Mouse (Mus musculus) forebrain, embryonic 14.5 days (tissue): Measurements from ENCODE around the gene Chn2. TPM values are rescaled to one million over a fixed set of nuclear protein-coding genes. Genes with fewer than 3 reads are reported as not detected.

Experiments used
- ATAC-seq: fragments of 200-750 bp; cut with Nextera tagmentation; 2 replicates; pipeline ENCODE4 v1.8.0; 2017; ENCODE audit warnings: mild to moderate bottlenecking, moderate library complexity
- DNase-seq: peaks from one replicate; pipeline ENCODE4 v3.0.0-alpha.2; 2015; ENCODE audit warnings: low spot score
- H3K27ac ChIP-seq: fragments of 300-500 bp; sonication (generic); 2 replicates; pipeline ENCODE4 v1.5.1; 2014; ENCODE audit warnings: low read depth, mild to moderate bottlenecking, control low read depth, low read length, moderate library complexity
- H3K27me3 ChIP-seq: fragments of 300-500 bp; sonication (generic); replicated peaks from 2 replicates; pipeline ENCODE4 v1.6.1; 2014; ENCODE audit warnings: low read length, control low read depth, mixed read lengths; ENCODE audit not compliant: control insufficient read depth, insufficient read depth
- H3K36me3 ChIP-seq: fragments of 300-500 bp; sonication (generic); 2 replicates; pipeline ENCODE4 v1.6.1; 2014; ENCODE audit warnings: low read length, control low read depth; ENCODE audit not compliant: control insufficient read depth, insufficient read depth
- H3K4me1 ChIP-seq: fragments of 300-500 bp; sonication (generic); 2 replicates; pipeline ENCODE4 v1.6.1; 2014; ENCODE audit warnings: antibody characterized with exemption, low read length, control low read depth; ENCODE audit not compliant: control insufficient read depth, insufficient read depth
- H3K4me2 ChIP-seq: fragments of 300-500 bp; sonication (generic); 2 replicates; pipeline ENCODE4 v1.6.1; 2014; ENCODE audit warnings: mild to moderate bottlenecking, control low read depth, low read length
- H3K4me3 ChIP-seq: fragments of 300-500 bp; sonication (generic); 2 replicates; pipeline ENCODE4 v1.5.1; 2014; ENCODE audit warnings: low read depth, low read length, control low read depth
- H3K9ac ChIP-seq: fragments of 300-500 bp; sonication (generic); 2 replicates; pipeline ENCODE4 v1.6.1; 2014; ENCODE audit warnings: mild to moderate bottlenecking, low read length, control low read depth, moderate library complexity
- H3K9me3 ChIP-seq: fragments of 300-500 bp; sonication (generic); replicated peaks from 2 replicates; pipeline ENCODE4 v1.6.1; 2016; ENCODE audit warnings: low read length, control low read depth, mixed read lengths; ENCODE audit not compliant: control insufficient read depth
- WGBS: fragments of 180-500 bp; shearing (Covaris S2); extraction: QIAGEN DNeasy Blood & Tissue Kit; methylation state at CpG from one replicate; pipeline ENCODE4 v1.1.7; 2014; 5-methylcytosine and 5-hydroxymethylcytosine counted together
- polyA plus RNA-seq: library from polyadenylated mRNA; unstranded; fragments of >200 nt; fragmentation: Nextera tagmentation; extraction: Ambion mirVana; gene quantifications from 2 replicates; pipeline ENCODE4 v1.2.1, GENCODE M21; 2014

Gene Chn2
- polyA plus RNA-seq, 1 experiment from 2014 or later = 45.9 TPM

DNA sequence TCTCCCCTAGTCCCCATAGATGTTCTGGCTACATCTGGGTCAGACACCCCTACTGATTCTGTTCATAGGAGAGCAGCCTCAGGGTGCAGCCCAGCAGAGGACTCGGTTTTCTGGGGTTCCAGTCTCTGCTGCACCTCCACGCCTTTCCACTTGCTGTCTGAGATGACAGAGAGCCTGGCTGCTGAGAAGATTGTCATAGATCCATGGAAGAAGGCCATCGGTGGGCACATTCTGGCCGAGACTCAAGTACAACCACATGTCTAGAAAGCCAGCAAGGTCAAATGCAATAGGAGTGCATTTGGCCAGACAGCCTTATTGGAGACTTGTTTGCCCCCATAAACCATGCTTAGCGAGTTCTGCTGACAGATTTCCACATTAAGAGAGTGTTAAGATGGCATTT lies 81.5 kb downstream of the Chn2 start:
- DNase-seq (no peak), ATAC-seq (no peak)
- peaks cover 10% of the 10 kb centered on the region for H3K4me1 ChIP-seq
- H3K9me3 ChIP-seq = no peaks in the 10 kb centered on the region
- H3K36me3 ChIP-seq = no peaks in the 10 kb centered on the region
- H3K27me3 ChIP-seq = no peaks in the 10 kb centered on the region
- no peak overlapping the region for H3K9ac ChIP-seq
- no peak overlapping the region for H3K27ac ChIP-seq
- no peak overlapping the region for H3K4me2 ChIP-seq
- H3K4me3 ChIP-seq = no peak overlapping the region
- WGBS = 89% methylated on average over 5 of the region's 5 CpGs

DNA sequence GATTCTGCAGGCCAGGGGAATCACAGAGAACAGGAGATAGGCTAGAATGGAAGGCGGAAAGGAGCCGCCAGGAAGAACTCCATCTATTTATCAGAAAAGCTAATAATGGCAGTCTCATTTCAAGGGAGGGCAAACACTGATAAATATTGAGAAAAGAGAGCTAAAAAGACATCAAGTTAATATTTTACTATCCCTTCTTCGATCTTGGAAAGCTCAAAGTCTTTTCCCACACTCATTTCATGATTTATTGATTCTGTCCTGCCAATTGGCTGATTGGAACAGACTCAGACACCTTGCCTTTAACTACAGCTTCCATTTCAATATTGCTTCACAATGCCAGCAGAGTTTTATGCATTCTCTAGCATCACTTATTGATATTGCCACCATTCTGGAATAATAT lies 85.2 kb downstream of the Chn2 start:
- Histone ChIP-seq H3K27ac (no peak overlapping the region), H3K36me3 (no peaks in the 10 kb centered on the region), H3K4me1 (peaks cover 27% of the 10 kb centered on the region), H3K4me2 (no peak overlapping the region), H3K9me3 (no peaks in the 10 kb centered on the region), H3K4me3 (no peak overlapping the region), H3K27me3 (no peaks in the 10 kb centered on the region), H3K9ac (no peak overlapping the region)
- no peak for DNase-seq
- ATAC-seq = no peak
- 87% methylated on average over 3 of the region's 3 CpGs for WGBS

DNA sequence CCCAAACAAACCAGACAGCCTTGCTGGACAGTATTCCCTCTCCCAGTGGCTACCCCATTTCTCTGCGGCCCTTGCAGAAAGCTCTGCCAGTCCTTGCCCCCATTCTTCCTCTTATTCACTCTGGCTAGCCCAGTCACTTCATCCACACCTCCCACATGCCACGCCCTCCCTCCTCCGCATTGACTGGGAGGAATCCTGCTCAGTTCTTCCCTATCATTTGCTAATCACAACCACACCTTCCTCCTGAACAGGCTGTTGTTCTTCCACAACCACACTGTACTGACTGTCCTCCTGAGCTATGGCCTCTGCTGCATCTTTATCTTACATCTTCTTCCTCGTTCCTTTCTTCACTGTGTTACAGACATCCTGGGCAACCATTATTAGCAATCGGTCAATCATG lies 86.2 kb downstream of the Chn2 start:
- Histone ChIP-seq H3K36me3 (no peaks in the 10 kb centered on the region), H3K9ac (no peak overlapping the region), H3K4me3 (no peak overlapping the region), H3K9me3 (no peaks in the 10 kb centered on the region), H3K4me2 (no peak overlapping the region), H3K4me1 (peaks cover 24% of the 10 kb centered on the region), H3K27me3 (no peaks in the 10 kb centered on the region), H3K27ac (no peak overlapping the region)
- WGBS = 90% methylated on average over 5 of the region's 5 CpGs
- ATAC-seq (no peak), DNase-seq (no peak)

DNA sequence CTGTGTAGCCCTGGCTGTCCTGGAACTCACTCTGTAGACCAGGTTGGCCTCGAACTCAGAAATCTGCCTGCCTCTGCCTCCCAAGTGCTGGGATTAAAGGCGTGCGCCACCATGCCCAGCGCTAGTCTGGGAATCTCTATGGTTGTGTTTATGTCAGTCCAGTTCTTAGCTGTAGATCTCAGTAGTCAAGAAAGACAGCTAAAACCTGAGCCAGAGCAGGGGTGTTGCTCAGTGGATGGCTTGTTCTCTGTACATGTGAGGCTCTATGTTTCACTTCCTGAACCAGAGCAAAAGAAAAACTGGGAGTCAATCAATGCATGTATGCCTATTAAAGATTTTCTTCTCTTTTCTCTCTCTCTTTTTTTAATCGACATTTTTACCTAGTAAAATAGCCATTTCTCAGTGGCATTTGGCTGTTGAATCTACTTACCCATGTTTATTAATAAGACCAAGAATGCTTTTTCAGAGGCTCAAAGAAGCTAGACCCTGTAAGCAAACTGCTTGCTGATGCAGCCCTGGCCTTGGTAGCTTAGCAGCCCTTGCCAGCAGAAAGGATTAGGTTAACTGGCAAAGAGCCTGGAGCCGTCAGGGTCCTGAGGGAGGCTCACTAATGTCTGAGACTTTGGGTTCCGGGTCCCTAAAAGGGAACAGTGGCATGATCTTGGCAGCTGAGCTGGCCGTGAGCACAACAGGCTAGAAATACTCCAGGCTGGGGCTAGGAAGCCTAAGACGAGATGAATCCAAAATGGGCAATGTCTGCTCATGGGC lies 87.1 kb downstream of the Chn2 start:
- Histone ChIP-seq H3K9ac (no peak overlapping the region), H3K4me2 (no peak overlapping the region), H3K27me3 (no peaks in the 10 kb centered on the region), H3K4me1 (peaks cover 23% of the 10 kb centered on the region), H3K27ac (peak overlapping the region; percentile 49; the same call in 1 of the 2 replicates), H3K36me3 (no peaks in the 10 kb centered on the region), H3K9me3 (no peaks in the 10 kb centered on the region), H3K4me3 (no peak overlapping the region)
- ATAC-seq (peak; percentile 90), DNase-seq (peak; percentile 94)
- 46% methylated on average over 9 of the region's 9 CpGs for WGBS

DNA sequence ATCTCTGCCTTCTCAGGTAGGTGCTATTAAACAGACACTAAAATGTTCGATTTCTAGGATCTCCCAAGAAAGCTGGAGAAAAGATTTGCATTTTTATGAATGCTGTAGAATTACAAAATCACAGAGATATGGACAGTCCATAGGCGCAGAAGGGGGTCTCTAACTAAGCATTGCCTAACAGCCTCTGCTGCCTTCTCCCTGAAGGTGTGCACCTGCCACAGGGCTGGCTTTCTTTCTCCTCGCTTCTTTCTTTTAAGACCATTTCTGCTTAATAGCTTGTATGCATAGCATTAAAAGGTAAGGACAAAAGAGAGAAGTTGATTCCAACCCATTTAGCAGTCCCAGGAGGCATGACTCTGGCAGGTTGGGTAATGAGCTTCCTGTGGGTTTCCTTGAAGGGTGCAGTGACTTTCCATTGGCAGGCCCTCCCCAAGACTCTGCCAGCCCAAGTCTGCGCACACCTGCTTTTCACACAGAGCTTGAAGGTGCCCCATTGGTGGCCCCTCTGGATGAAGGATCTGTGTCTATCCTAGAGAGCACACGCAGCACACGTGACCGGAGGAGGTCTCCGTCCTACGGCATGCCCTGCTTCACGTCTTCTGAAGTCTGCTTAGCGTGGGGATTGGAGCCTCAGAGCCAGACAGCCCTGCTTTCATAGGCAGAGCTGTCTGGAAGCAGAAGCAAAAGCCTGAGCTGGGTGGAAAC lies 87.8 kb downstream of the Chn2 start:
- ATAC-seq (peak; percentile 47; the same call in 1 of the 2 replicates), DNase-seq (no peak)
- H3K4me3 ChIP-seq = no peak overlapping the region
- H3K4me2 ChIP-seq = no peak overlapping the region
- peaks cover 23% of the 10 kb centered on the region for H3K4me1 ChIP-seq
- H3K36me3 ChIP-seq = no peaks in the 10 kb centered on the region
- no peaks in the 10 kb centered on the region for H3K27me3 ChIP-seq
- no peak overlapping the region for H3K9ac ChIP-seq
- 62% methylated on average over 11 of the region's 11 CpGs for WGBS
- H3K9me3 ChIP-seq = no peaks in the 10 kb centered on the region
- peak overlapping the region; percentile 49; the same call in 1 of the 2 replicates for H3K27ac ChIP-seq

DNA sequence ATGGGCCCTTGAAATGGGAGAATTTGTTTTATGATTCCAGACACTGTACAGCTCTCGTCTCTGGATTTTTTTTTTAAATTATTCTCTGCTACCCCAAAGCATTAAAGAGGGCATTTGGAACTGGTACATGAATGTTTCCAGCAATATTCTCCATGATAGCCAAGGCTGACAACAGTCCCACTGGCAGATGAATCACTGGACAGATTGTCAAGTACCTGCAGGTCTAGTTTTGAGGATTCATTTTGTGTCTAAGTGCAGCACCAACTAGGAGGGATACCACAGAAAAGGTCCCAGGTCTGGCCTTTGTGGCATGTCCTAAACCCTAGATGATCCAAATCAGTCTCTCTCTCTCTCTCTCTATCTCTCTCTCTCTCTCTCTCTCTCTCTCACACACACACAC lies 89.3 kb downstream of the Chn2 start:
- no peak overlapping the region for H3K27ac ChIP-seq
- no peak overlapping the region for H3K4me2 ChIP-seq
- WGBS = 93% methylated on average over 1 of the region's 1 CpGs
- H3K9me3 ChIP-seq = no peaks in the 10 kb centered on the region
- H3K9ac ChIP-seq = no peak overlapping the region
- H3K4me3 ChIP-seq = no peak overlapping the region
- no peak for ATAC-seq
- H3K36me3 ChIP-seq = no peaks in the 10 kb centered on the region
- H3K27me3 ChIP-seq = no peaks in the 10 kb centered on the region
- DNase-seq = no peak
- peaks cover 34% of the 10 kb centered on the region for H3K4me1 ChIP-seq

DNA sequence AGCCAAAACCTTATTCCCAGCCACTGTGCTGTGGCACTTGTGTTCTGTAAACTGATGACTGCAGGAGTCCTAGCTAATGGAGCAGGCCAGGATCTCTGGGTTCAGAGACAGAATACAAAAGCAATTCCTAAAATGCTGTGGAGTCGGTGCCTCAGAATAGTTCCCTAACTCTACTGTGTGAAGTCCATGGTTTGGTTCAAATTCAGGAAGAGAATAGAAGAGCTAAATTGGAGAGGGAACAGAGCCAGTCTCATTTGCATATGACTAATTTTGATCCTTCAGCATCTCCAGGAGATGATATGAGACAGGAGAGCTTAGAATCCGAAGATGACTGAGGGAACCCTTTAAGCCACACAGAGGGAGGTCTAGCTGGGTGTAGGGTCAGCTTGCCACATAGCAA lies 90.2 kb downstream of the Chn2 start:
- WGBS = 21% methylated on average over 2 of the region's 2 CpGs
- Histone ChIP-seq H3K27me3 (no peaks in the 10 kb centered on the region), H3K36me3 (no peaks in the 10 kb centered on the region), H3K27ac (no peak overlapping the region), H3K9ac (no peak overlapping the region), H3K4me1 (peaks cover 34% of the 10 kb centered on the region), H3K4me3 (no peak overlapping the region), H3K9me3 (no peaks in the 10 kb centered on the region), H3K4me2 (no peak overlapping the region)
- DNase-seq (no peak), ATAC-seq (no peak)

DNA sequence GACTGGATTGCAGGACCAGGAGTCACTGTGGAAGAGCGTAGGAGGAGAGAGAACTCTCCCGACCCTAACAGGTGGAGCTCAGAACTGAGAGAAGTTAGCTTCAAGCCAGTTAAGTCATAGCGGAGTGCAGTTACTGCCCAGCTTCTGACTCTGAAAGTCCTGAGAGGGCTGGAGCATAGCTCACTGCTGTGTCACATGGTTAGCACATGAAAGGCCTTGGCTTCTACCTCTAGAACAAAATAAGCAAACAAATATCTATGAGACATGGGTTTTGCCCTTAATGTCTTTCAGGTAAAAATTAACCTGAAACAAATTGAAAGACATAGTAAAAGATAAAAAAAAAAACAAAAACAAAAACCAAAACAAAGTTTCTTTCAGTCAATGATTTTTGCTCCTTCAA lies 91.5 kb downstream of the Chn2 start:
- WGBS = 92% methylated on average over 3 of the region's 3 CpGs
- ATAC-seq = no peak

DNA sequence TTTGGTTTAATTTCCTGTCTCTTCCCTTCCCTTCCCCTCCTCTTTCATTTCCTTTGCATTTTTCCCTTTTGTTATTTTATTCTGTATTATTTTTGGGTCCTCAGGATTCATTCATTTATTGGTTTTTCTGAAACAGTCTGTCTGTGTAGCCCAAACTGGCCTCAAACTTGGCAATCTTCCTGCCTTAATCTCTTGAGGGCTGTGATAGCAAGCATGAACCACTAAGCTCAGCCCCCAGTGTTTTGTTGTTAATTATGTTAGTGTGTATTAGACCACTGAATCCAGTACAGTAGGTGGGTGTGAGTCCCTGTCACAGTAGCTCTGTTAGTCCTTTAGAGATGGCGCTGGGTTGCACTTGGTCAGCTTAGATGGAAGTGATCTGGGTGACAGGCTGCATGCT lies 93.2 kb downstream of the Chn2 start:
- Histone ChIP-seq H3K9me3 (no peaks in the 10 kb centered on the region), H3K9ac (no peak overlapping the region), H3K4me2 (no peak overlapping the region), H3K4me3 (no peak overlapping the region), H3K27ac (no peak overlapping the region), H3K36me3 (no peaks in the 10 kb centered on the region), H3K27me3 (no peaks in the 10 kb centered on the region), H3K4me1 (peaks cover 24% of the 10 kb centered on the region)
- peak; percentile 61 for DNase-seq
- WGBS = 62% methylated on average over 1 of the region's 1 CpGs
- no peak for ATAC-seq

More for the DNA sequence above, 91.5 kb downstream of the Chn2 start:
- H3K4me2 ChIP-seq = no peak overlapping the region
- no peak overlapping the region for H3K4me3 ChIP-seq
- no peak overlapping the region for H3K9ac ChIP-seq
- H3K9me3 ChIP-seq = no peaks in the 10 kb centered on the region
- no peaks in the 10 kb centered on the region for H3K27me3 ChIP-seq
- DNase-seq = no peak
- peaks cover 34% of the 10 kb centered on the region for H3K4me1 ChIP-seq
- no peaks in the 10 kb centered on the region for H3K36me3 ChIP-seq
- no peak overlapping the region for H3K27ac ChIP-seq
